Mouse (Mus musculus) natural killer cell, adult 2 months (primary cell): ENCODE measurements around the gene Zfp580.
A peak's percentile ranks its signal among the peaks of the same experiment; 100 is the strongest.
"Not testable (repeated sequence)": the region's sequence is repeated elsewhere in the genome, so short reads cannot be mapped to it uniquely, and the experiment has no call there.

Experiments used
- DNase-seq, 2 experiments: peaks; one replicate each; pipeline ENCODE4 v3.0.0; 2022; ENCODE audit warnings: low spot score in 2 of 2

The Zfp580 gene

GRCm38 (mm10) chr7:5064886-5065285 is 13.5 kb downstream of the Zfp580 start:
- no peak for DNase-seq

GRCm38 (mm10) chr7:5073586-5073985 is 22.2 kb downstream of the Zfp580 start:
- no peak for DNase-seq

GRCm38 (mm10) chr7:5074984-5075383 is 23.6 kb downstream of the Zfp580 start:
- DNase-seq, result no peak

GRCm38 (mm10) chr7:5076931-5077330 is 25.6 kb downstream of the Zfp580 start:
- DNase-seq, result no peak

GRCm38 (mm10) chr7:5079365-5080009 is 28.1 kb downstream of the Zfp580 start:
- not testable (repeated sequence) for DNase-seq

GRCm38 (mm10) chr7:5080010-5080751 is 28.8 kb downstream of the Zfp580 start, which contains the start of gene Epn1:
Gene Epn1 (plus strand): TSS chr7:5080235.
- DNase-seq, result peak; percentile 95 to 97

GRCm38 (mm10) chr7:5080815-5081214 is 29.5 kb downstream of the Zfp580 start:
- no peak for DNase-seq

GRCm38 (mm10) chr7:5081241-5081640 is 29.9 kb downstream of the Zfp580 start:
- no peak for DNase-seq

GRCm38 (mm10) chr7:5081939-5082338 is 30.6 kb downstream of the Zfp580 start:
- DNase-seq, result no peak

GRCm38 (mm10) chr7:5083325-5084105 is 32.2 kb downstream of the Zfp580 start:
- peak in 1 of 2 experiments; percentile 59 for DNase-seq

GRCm38 (mm10) chr7:5085512-5085911 is 34.2 kb downstream of the Zfp580 start:
- no peak for DNase-seq

GRCm38 (mm10) chr7:5086921-5087440 is 35.6 kb downstream of the Zfp580 start:
- no peak for DNase-seq

GRCm38 (mm10) chr7:5087886-5088285 is 36.5 kb downstream of the Zfp580 start:
- no peak for DNase-seq

- no peak for DNase-seq
These were observed 38.5 kb downstream of the Zfp580 start for GRCm38 (mm10) chr7:5089853-5090252.

- DNase-seq, result no peak
These were observed 39.8 kb downstream of the Zfp580 start for GRCm38 (mm10) chr7:5091008-5091728.

GRCm38 (mm10) chr7:5092381-5092780 is 41.0 kb downstream of the Zfp580 start:
- no peak for DNase-seq

GRCm38 (mm10) chr7:5092831-5093510 is 41.6 kb downstream of the Zfp580 start:
- DNase-seq, result no peak

- DNase-seq, result no peak
These were observed 47.4 kb downstream of the Zfp580 start for GRCm38 (mm10) chr7:5098769-5099168.

GRCm38 (mm10) chr7:5099796-5100195 is 48.5 kb downstream of the Zfp580 start:
- no peak for DNase-seq

- peak in 1 of 2 experiments; percentile 66 for DNase-seq
These were observed 49.8 kb downstream of the Zfp580 start for GRCm38 (mm10) chr7:5101066-5101663.
